Mouse (Mus musculus) cortical plate, adult 2 months (tissue): ENCODE results near the gene Tmem131.
A peak's percentile ranks its signal among the peaks of the same experiment; 100 is the strongest.

Experiments
- CTCF ChIP-seq: fragments of 200-500 bp; IDR thresholded peaks from 2 replicates; pipeline ENCODE4 v1.5.1; 2011; ENCODE audit warnings: mild to moderate bottlenecking, control low read depth, low read length; ENCODE audit not compliant: insufficient read depth; ENCODE audit errors: extremely low read depth
- POLR2A ChIP-seq: fragments of 200-500 bp; IDR thresholded peaks from 2 replicates; pipeline ENCODE4 v1.6.1; 2011; ENCODE audit warnings: mild to moderate bottlenecking, low read length, control low read depth; ENCODE audit not compliant: insufficient read depth; ENCODE audit errors: extremely low read depth

GRCm38 (mm10) chr1:36744268-36744944 is 199.1 kb downstream of the Tmem131 start:
- TF ChIP-seq CTCF (peak; percentile 83), POLR2A (peak; percentile 62; the same call in 1 of the 2 replicates)
